Mouse (Mus musculus): ENCODE measurements around the gene Fign. TPM values are rescaled to one million over a fixed set of nuclear protein-coding genes. Genes with fewer than 3 reads are reported as not detected.

Fign gene
- total RNA-seq, 2 experiments from 2014 or later: not detected

DNA sequence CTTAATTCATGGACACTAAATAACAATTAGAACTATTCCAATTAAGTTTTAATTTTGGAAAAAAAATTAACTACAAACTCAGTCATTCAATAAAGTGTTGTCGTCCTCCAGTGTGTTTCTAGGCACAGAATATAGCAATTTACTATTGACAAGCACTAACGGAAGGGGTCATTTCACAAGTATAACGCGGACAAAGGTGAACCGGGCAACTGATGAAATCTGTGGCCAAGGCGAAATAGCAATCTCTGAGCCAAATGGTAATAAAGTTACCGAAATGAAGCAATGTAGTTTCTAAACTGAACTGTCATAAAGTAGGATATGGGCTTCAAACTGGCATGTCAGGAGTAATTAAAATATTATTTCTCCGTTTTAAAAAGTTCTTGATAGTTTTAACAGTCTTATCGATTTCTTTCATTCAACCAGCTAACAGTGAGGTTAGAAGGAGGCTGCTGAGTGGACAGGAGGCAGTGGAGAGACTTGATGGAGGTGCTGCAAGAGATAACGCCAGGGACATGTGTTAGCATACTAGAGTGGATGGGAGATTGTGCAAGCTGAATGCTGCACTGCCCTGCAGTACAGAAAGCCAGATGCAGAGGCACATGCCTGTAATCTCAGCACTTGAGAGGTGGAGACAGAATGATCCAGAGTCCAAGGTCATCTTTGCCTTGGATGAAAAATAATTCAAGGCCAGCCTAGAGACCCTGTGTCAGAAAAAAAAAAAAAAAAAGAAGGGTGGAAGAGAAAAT, 27.7 kb downstream of the Fign start:
- ATAC-seq (replicated peaks; ENCODE audit: low FRiP score, low TSS enrichment, poor library complexity, severe bottlenecking): no peak

DNA sequence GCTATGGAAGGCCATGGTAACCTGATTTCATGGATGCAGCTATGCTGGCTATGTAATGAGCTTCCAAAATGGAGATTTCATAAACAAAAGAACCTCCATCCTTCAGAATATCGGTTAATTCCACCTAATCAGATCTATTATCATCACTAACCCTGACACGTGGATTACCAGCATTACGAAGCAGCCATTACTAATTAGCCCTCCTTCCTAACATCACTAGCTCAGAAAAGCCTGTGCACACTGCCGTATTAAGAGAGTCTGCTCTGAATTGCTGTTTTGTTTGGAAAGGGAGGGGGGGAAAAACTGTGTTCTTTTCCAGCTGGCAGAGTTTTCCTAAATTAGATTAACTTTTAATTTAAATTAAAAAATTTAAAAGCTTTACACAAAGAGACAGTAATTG, 32.3 kb downstream of the Fign start:
- ATAC-seq (replicated peaks; ENCODE audit: low FRiP score, low TSS enrichment, poor library complexity, severe bottlenecking): no peak

DNA sequence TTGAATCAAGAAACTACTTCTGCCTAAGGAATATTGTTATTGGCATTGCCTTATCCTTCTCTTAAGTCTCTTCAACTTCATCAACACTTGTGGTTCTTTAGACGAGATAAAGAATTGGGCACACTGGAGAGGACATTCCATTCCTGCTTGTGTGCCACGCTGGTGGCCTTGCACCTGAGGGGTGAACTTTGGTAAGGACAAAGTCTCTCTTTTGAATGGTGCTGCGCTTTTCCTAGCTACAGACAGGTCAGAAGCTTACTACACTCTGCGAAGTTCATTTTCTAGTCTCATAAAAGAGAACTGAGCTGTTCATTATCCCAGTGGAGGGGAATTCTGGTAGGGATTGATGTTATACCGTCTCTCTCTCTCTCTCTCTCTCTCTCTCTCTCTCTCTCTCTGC, 38.4 kb downstream of the Fign start:
- no peak for ATAC-seq (replicated peaks; ENCODE audit: low FRiP score, low TSS enrichment, poor library complexity, severe bottlenecking)

- ATAC-seq (replicated peaks; ENCODE audit: low FRiP score, low TSS enrichment, poor library complexity, severe bottlenecking): no peak
These were observed 49.7 kb downstream of the Fign start for GRCm38 (mm10) chr2:64048142-64048541.

DNA sequence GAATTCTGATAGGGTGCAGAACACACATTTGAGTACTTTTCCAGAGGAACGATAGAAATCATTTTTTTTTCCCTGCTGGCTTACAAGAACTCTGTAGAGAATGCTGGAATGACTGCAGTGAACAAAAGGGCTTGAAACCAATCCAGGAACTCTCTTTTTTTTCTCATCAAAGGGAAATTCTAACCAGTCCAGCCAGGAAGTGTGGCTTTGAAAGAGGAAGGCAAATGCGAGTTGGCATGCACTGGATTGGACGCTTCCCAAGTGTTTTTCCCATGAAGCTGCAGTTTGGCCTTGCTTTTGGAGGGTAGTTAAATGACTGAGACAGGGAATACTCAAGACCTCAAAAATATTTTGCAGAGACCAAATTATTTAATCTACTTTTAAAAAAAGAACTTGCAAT, 54.7 kb downstream of the Fign start:
- no peak for ATAC-seq (replicated peaks; ENCODE audit: low FRiP score, low TSS enrichment, poor library complexity, severe bottlenecking)

DNA sequence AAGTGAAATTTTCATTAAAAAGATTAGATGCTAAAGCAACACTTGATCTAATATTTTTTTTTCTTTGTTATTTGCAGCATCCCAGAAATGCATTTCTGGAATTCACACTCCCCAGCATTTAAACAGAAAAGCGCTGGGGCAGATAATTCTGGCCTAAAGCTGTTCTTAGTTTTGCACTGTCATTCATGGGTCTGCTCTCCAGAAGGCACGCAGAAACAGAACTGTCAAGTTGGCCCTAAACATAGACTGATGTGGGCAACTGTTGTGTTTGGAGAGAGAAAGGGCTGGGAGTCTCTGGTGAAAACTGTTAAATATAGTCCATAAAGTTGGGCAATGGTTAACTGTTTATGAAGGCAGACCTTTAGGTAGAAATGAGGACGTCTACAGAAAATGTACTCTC, 62.4 kb downstream of the Fign start:
- ATAC-seq (replicated peaks; ENCODE audit: low FRiP score, low TSS enrichment, poor library complexity, severe bottlenecking): no peak

GRCm38 (mm10) chr2:64033871-64034270, 64.0 kb downstream of the Fign start:
- no peak for ATAC-seq (replicated peaks; ENCODE audit: low FRiP score, low TSS enrichment, poor library complexity, severe bottlenecking)

- ATAC-seq (replicated peaks; ENCODE audit: low FRiP score, low TSS enrichment, poor library complexity, severe bottlenecking): no peak
These were observed 71.9 kb downstream of the Fign start for GRCm38 (mm10) chr2:64025961-64026360.

- no peak for ATAC-seq (replicated peaks; ENCODE audit: low FRiP score, low TSS enrichment, poor library complexity, severe bottlenecking)
These were observed 103.4 kb downstream of the Fign start for GRCm38 (mm10) chr2:63994304-63995023.

- no peak for ATAC-seq (replicated peaks; ENCODE audit: low FRiP score, low TSS enrichment, poor library complexity, severe bottlenecking)
These were observed 112.4 kb downstream of the Fign start for GRCm38 (mm10) chr2:63985426-63985825.

DNA sequence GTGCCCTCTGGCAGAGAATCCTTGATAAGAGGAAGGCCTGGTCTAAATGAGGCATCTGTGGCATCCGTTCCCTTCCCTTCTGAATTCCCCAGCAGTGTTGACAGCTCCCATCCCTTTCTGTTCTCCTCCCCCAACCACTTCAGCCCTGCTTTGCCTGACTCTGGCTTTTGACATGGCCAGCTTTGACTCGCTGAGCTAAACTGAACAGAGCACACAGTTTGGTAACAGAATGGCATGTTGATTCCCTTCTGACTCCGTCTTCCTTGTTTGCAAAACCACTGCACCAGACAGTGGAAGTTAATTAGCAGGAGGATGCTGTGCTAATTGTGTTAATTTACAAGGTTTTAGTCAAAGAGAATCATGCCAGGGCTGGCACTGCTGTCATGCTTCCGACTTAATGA, 115.5 kb downstream of the Fign start:
- ATAC-seq (replicated peaks; ENCODE audit: low FRiP score, low TSS enrichment, poor library complexity, severe bottlenecking): no peak

DNA sequence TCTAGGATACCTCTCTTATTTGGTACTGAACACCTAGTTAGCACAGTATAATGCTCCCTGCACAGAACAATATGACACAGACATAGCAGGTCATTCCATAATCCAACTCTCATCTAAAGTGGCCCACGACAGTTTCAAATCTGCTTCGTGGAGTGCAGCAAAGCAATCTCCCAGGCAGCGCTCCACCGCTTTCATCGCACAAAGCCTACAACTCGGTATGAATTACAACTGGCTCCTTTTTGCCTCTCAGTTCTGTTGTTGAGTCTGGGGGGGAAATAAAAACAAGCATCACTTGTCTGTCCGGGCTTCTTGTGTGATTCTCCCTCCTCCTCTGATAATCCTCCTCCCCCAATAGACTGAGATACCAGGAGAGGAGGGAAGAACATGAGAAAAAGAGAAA, 116.4 kb downstream of the Fign start:
- no peak for ATAC-seq (replicated peaks; ENCODE audit: low FRiP score, low TSS enrichment, poor library complexity, severe bottlenecking)

DNA sequence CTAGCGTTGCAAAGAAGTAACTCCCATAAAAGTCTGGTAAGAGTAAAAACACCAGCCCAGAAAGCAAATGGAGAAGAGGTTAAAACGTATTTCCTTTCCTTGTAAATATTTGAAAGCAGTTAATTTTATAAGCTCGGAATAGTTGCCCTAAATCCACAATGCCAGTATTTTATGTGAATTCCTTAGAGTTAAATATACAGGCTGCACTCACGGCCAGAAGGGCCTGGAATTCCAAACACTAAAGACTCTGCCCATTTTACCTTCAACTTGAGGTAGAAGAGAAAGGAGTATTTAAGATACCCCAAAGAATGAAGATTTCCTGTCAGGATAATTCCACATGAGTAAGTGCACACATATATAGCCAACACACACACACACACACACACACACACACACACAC, 128.2 kb downstream of the Fign start:
- no peak for ATAC-seq (replicated peaks; ENCODE audit: low FRiP score, low TSS enrichment, poor library complexity, severe bottlenecking)

- ATAC-seq (replicated peaks; ENCODE audit: low FRiP score, low TSS enrichment, poor library complexity, severe bottlenecking): no peak
These were observed 166.8 kb downstream of the Fign start for GRCm38 (mm10) chr2:63931041-63931440.

GRCm38 (mm10) chr2:63926481-63927097, 171.2 kb downstream of the Fign start:
- ATAC-seq (replicated peaks; ENCODE audit: low FRiP score, low TSS enrichment, poor library complexity, severe bottlenecking): no peak

DNA sequence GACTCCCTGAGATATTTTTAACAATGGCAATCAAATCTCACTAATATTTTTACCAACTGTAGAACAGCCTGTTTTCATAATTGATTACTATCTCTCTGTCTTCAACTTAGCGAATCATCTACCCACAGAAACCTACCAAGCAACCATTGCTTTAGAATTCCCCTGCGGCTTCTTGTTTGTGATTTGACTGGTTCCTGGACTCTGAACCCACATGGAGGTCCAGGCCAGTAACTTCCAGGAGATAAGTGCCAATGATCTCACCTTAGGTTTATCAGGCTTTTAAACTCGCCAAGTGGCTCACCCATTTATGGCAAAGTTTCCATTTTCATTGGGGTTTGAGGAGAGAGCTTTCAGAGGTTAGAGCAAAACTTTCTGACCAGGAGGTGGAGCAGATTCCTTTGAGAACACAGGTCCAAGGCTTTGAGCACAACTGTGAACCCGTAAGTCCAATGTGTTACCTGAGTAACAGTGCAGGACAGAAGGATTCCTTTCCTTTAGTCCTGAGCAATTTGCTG, 172.1 kb downstream of the Fign start:
- ATAC-seq (replicated peaks; ENCODE audit: low FRiP score, low TSS enrichment, poor library complexity, severe bottlenecking): no peak
